Mouse (Mus musculus) hindbrain, embryonic 10.5 days (tissue): Measurements from ENCODE around the gene Rabggta. TPM values are rescaled to one million over a fixed set of nuclear protein-coding genes. Genes with fewer than 3 reads are reported as not detected.

Source experiments
- DNase-seq: peaks from one replicate; pipeline ENCODE4 v3.0.0-alpha.2; 2017; ENCODE audit warnings: low spot score
- H3K27ac ChIP-seq: fragments of 300-500 bp; sonication (generic); 2 replicates; pipeline ENCODE4 v1.5.1; 2016; ENCODE audit warnings: mild to moderate bottlenecking, moderate library complexity
- H3K27me3 ChIP-seq: fragments of 300-500 bp; sonication (generic); 2 replicates; pipeline ENCODE4 v1.6.1; 2016; ENCODE audit warnings: mild to moderate bottlenecking; ENCODE audit not compliant: poor library complexity, insufficient read depth, severe bottlenecking
- H3K36me3 ChIP-seq: fragments of 300-500 bp; sonication (generic); 2 replicates; pipeline ENCODE4 v1.6.1; 2016; ENCODE audit warnings: mild to moderate bottlenecking, moderate library complexity
- H3K4me1 ChIP-seq: fragments of 300-500 bp; sonication (generic); replicated peaks from 2 replicates; pipeline ENCODE4 v1.6.1; 2016; ENCODE audit warnings: mild to moderate bottlenecking
- H3K4me3 ChIP-seq: fragments of 300-500 bp; sonication (generic); 2 replicates; pipeline ENCODE4 v1.5.1; 2016; ENCODE audit warnings: mild to moderate bottlenecking, moderate library complexity
- H3K9me3 ChIP-seq: fragments of 300-500 bp; sonication (generic); 2 replicates; pipeline ENCODE4 v1.6.1; 2016; ENCODE audit warnings: mild to moderate bottlenecking, moderate library complexity
- WGBS: fragments of 180-500 bp; shearing (Covaris S2); methylation state at CpG from one replicate; pipeline ENCODE4 v1.1.7; 2016; 5-methylcytosine and 5-hydroxymethylcytosine counted together
- polyA plus RNA-seq: library from polyadenylated mRNA; unstranded; fragments of >200 nt; fragmentation: Nextera tagmentation; extraction: Ambion mirVana; gene quantifications from 2 replicates; pipeline ENCODE4 v1.2.1, GENCODE M21; 2016

Rabggta gene
- polyA plus RNA-seq, 1 experiment from 2014 or later: 34.7 TPM

GRCm38 (mm10) chr14:55747051-55747847 lies 25.2 kb upstream of the Rabggta start:
- H3K36me3 ChIP-seq: peaks cover 52% of the 10 kb centered on the region
- 92% methylated on average over 10 of the region's 10 CpGs for WGBS
- no peaks in the 10 kb centered on the region for H3K9me3 ChIP-seq
- peak overlapping the region; percentile 92 for H3K4me3 ChIP-seq
- H3K27ac ChIP-seq: no peak overlapping the region
- peaks cover 34% of the 10 kb centered on the region for H3K4me1 ChIP-seq
- no peaks in the 10 kb centered on the region for H3K27me3 ChIP-seq
- no peak for DNase-seq

DNA sequence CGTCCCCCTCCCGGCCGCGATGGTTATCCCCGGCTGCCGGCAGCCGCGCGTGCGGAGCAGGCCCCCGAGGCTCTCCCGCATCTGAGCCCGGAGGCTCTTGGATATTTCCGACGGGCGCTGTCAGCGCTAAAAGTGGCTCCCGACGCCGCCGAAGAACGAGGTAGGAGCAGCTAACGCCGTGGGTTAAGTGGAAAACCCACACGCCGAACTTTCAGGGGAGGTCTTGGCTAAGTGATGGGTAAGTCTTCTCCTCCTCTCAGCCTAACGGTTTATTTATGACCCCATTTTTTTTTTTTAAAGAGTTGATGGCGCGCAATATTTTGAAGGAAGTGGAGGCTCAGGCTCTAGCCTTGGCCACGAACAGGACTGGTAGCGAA lies 23.8 kb upstream of the Rabggta start:
- Histone ChIP-seq H3K27me3 (no peaks in the 10 kb centered on the region), H3K27ac (peak overlapping the region; percentile 86), H3K4me3 (peak overlapping the region; percentile 92), H3K4me1 (peaks cover 34% of the 10 kb centered on the region), H3K9me3 (no peaks in the 10 kb centered on the region), H3K36me3 (peaks cover 45% of the 10 kb centered on the region)
- WGBS: under 1% methylated on average over 31 of the region's 31 CpGs
- DNase-seq: no peak

- Histone ChIP-seq H3K4me3 (peak within 1 kb of the TSS; percentile 92), H3K36me3 (peaks cover 45% of the 10 kb centered on the region), H3K27me3 (no peaks in the 10 kb centered on the region), H3K9me3 (no peaks in the 10 kb centered on the region), H3K27ac (peak within 1 kb of the TSS; percentile 86), H3K4me1 (peaks cover 34% of the 10 kb centered on the region)
- WGBS: 2% methylated on average over 48 of the region's 48 CpGs
- peak; percentile 93 for DNase-seq
Measured at GRCm38 (mm10) chr14:55745180-55745860, 23.3 kb upstream of the Rabggta start, which contains the start of the genes Dhrs1 and Nop9. TSS of gene Dhrs1 (minus strand) at chr14:55745690. TSS of gene Nop9 (plus strand) at chr14:55745693.

GRCm38 (mm10) chr14:55743711-55744110 lies 21.6 kb upstream of the Rabggta start:
- Histone ChIP-seq H3K27me3 (no peaks in the 10 kb centered on the region), H3K4me1 (peaks cover 34% of the 10 kb centered on the region), H3K9me3 (no peaks in the 10 kb centered on the region), H3K4me3 (no peak overlapping the region), H3K36me3 (peaks cover 45% of the 10 kb centered on the region), H3K27ac (no peak overlapping the region)
- 25% methylated on average over 10 of the region's 10 CpGs for WGBS
- DNase-seq: peak; percentile 85

GRCm38 (mm10) chr14:55737086-55737687 lies 15.1 kb upstream of the Rabggta start:
- 0 out of 2 replicates have a peak, but pooled peaks cover 7% of the 10 kb centered on the region for H3K27me3 ChIP-seq
- H3K9me3 ChIP-seq: no peaks in the 10 kb centered on the region
- H3K4me3 ChIP-seq: no peak overlapping the region
- no peaks in the 10 kb centered on the region for H3K4me1 ChIP-seq
- peaks cover 35% of the 10 kb centered on the region for H3K36me3 ChIP-seq
- DNase-seq: no peak
- H3K27ac ChIP-seq: no peak overlapping the region
- 86% methylated on average over 9 of the region's 9 CpGs for WGBS

- WGBS: 83% methylated on average over 4 of the region's 4 CpGs
- no peak for DNase-seq
Measured at GRCm38 (mm10) chr14:55735758-55736157, 13.7 kb upstream of the Rabggta start.

GRCm38 (mm10) chr14:55735334-55735733 lies 13.3 kb upstream of the Rabggta start:
- Histone ChIP-seq H3K4me3 (no peak overlapping the region), H3K27ac (no peak overlapping the region), H3K36me3 (peaks cover 23% of the 10 kb centered on the region), H3K27me3 (0 out of 2 replicates have a peak, but pooled peaks cover 7% of the 10 kb centered on the region), H3K4me1 (no peaks in the 10 kb centered on the region), H3K9me3 (no peaks in the 10 kb centered on the region)
- WGBS: 75% methylated on average over 3 of the region's 3 CpGs
- no peak for DNase-seq

More at GRCm38 (mm10) chr14:55735758-55736157, 13.7 kb upstream of the Rabggta start:
- Histone ChIP-seq H3K27ac (no peak overlapping the region), H3K4me3 (no peak overlapping the region), H3K27me3 (0 out of 2 replicates have a peak, but pooled peaks cover 7% of the 10 kb centered on the region), H3K36me3 (peaks cover 27% of the 10 kb centered on the region), H3K9me3 (no peaks in the 10 kb centered on the region), H3K4me1 (no peaks in the 10 kb centered on the region)

DNA sequence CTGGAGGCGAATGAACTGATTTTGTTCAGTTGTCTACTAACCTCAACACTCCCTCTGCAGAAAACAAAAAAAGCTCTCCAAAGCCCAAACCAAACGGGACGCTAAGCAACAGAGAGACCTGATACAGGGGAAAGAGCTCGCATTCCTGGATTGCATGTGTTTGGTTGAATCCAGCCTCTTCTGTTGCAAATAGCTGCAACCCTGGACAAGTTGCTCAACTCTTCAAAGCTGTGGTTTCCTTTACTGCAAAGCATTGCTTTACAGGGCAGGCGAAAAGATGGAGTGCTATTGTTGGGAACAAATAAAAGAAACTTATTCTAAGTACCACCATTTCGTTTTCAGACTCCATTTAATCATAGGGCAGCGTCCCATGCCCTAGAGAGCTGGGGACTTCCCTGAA lies 12.8 kb upstream of the Rabggta start:
- 79% methylated on average over 7 of the region's 7 CpGs for WGBS

DNA sequence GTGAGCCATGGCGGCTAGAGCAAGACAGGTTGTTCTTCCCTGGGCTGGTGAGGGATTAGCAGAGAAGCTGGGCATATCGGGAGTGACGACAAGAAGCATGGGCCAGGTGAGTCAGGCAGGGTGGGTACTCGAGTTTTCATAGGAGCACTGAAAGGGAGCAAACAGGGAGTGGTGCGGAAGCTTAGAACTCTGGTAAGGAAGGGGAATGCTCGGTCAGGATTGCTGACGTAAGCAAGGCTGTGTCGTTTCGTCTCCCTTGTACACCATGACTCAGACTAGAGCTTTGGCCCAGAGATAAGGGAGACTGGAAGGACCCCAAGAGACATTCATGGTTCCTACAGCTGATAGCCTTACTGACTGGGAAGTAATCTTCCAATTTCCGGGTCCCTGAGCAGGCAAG lies 11.8 kb upstream of the Rabggta start:
- DNase-seq: no peak
- WGBS: 78% methylated on average over 10 of the region's 10 CpGs
- H3K4me1 ChIP-seq: no peaks in the 10 kb centered on the region

More for the DNA sequence above, 12.8 kb upstream of the Rabggta start:
- Histone ChIP-seq H3K4me1 (no peaks in the 10 kb centered on the region), H3K9me3 (no peaks in the 10 kb centered on the region), H3K4me3 (no peak overlapping the region), H3K36me3 (peaks cover 18% of the 10 kb centered on the region), H3K27me3 (0 out of 2 replicates have a peak, but pooled peaks cover 7% of the 10 kb centered on the region), H3K27ac (no peak overlapping the region)
- DNase-seq: no peak

GRCm38 (mm10) chr14:55730531-55731032 lies 8.5 kb upstream of the Rabggta start:
- H3K27me3 ChIP-seq: 0 out of 2 replicates have a peak, but pooled peaks cover 7% of the 10 kb centered on the region
- H3K27ac ChIP-seq: no peak overlapping the region
- H3K9me3 ChIP-seq: no peaks in the 10 kb centered on the region
- H3K4me1 ChIP-seq: no peaks in the 10 kb centered on the region
- no peaks in the 10 kb centered on the region for H3K36me3 ChIP-seq
- no peak for DNase-seq
- WGBS: 90% methylated on average over 7 of the region's 7 CpGs
- H3K4me3 ChIP-seq: no peak overlapping the region

More for the DNA sequence above, 11.8 kb upstream of the Rabggta start:
- no peaks in the 10 kb centered on the region for H3K9me3 ChIP-seq
- 0 out of 2 replicates have a peak, but pooled peaks cover 7% of the 10 kb centered on the region for H3K27me3 ChIP-seq
- no peak overlapping the region for H3K4me3 ChIP-seq
- H3K36me3 ChIP-seq: peaks cover 8% of the 10 kb centered on the region
- no peak overlapping the region for H3K27ac ChIP-seq

DNA sequence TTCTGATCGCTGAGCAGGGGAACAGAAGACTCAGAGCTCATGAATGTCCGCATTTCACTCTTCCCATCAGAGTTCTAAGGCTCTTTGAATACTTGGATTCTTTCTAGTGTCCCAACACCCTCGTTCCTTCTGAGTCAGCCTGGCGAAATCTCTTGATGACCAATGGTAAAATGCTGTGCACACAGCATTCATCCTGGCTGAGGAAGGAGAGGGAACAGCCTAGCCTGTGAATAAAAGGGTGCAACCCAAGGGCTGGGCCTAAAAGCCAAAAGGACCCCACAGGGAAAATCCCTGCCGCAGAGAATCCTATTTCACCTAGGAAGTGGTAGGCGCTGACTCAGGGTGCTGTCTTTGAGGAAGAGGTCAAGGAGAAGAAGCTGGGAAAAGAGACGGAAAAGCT lies 8.1 kb upstream of the Rabggta start:
- Histone ChIP-seq H3K4me3 (no peak overlapping the region), H3K27me3 (0 out of 2 replicates have a peak, but pooled peaks cover 7% of the 10 kb centered on the region), H3K4me1 (no peaks in the 10 kb centered on the region), H3K9me3 (no peaks in the 10 kb centered on the region), H3K36me3 (no peaks in the 10 kb centered on the region), H3K27ac (no peak overlapping the region)
- DNase-seq: no peak
- 81% methylated on average over 7 of the region's 7 CpGs for WGBS

GRCm38 (mm10) chr14:55727889-55728685 lies 6.0 kb upstream of the Rabggta start:
- H3K9me3 ChIP-seq: no peaks in the 10 kb centered on the region
- no peak overlapping the region for H3K27ac ChIP-seq
- no peak overlapping the region for H3K4me3 ChIP-seq
- H3K36me3 ChIP-seq: no peaks in the 10 kb centered on the region
- H3K4me1 ChIP-seq: no peaks in the 10 kb centered on the region
- no peak for DNase-seq
- no peaks in the 10 kb centered on the region for H3K27me3 ChIP-seq
- WGBS: 69% methylated on average over 8 of the region's 8 CpGs
